Mouse (Mus musculus): ENCODE data around the gene Uck2. TPM values are rescaled to one million over a fixed set of nuclear protein-coding genes. Genes with fewer than 3 reads are reported as not detected.

Uck2 gene
- total and polyA plus RNA-seq, 2 experiments from 2014 or later, result 44.7 to 91.3 TPM

DNA sequence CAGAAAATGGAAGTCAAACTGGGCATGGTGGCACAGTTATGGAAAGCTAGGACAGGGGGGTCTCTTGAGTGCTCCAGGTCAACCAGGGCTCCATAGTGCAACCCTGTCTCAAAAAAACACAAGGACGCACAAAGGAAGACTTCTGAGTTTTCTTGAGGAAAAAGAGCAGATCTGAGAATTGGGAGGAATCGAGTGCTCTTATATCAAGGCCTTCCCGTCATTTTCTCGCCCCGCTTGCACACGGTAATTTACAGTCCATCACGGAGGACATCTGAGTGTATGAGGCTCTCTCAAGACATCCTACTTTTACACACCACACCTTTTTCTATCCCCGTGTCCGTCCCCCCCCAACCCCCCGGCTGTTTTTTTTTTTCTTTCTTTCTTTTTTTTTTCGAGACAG, 22.6 kb upstream of the Uck2 start:
- Histone ChIP-seq H3K36me3 (ENCODE audit: insufficient read depth, low read length) (no peaks in the 10 kb centered on the region), H3K27ac (no peak overlapping the region), H3K4me2 (ENCODE audit: low read depth, low read length) (peak overlapping the region; percentile 92), H3K4me1 (ENCODE audit: insufficient read depth, low read length) (peaks cover 4% of the 10 kb centered on the region; the same call in 1 of the 2 replicates), H3K9me3 (ENCODE audit: low read length) (no peaks in the 10 kb centered on the region), H3K4me3 (ENCODE audit: low read length) (peak overlapping the region; percentile 80), H3K27me3 (ENCODE audit: insufficient read depth, low read length) (no peaks in the 10 kb centered on the region), H3K9ac (replicated peaks; ENCODE audit: low read length) (peak overlapping the region; percentile 94; the same call in 1 of the 2 replicates)
- no peak for DNase-seq (ENCODE audit: low spot score)
- 71% methylated on average over 11 of the region's 11 CpGs for WGBS
- TF ChIP-seq CTCF (IDR thresholded peaks at IDR 0.05; ENCODE audit: low read depth), result no peak
- ATAC-seq, result no peak

DNA sequence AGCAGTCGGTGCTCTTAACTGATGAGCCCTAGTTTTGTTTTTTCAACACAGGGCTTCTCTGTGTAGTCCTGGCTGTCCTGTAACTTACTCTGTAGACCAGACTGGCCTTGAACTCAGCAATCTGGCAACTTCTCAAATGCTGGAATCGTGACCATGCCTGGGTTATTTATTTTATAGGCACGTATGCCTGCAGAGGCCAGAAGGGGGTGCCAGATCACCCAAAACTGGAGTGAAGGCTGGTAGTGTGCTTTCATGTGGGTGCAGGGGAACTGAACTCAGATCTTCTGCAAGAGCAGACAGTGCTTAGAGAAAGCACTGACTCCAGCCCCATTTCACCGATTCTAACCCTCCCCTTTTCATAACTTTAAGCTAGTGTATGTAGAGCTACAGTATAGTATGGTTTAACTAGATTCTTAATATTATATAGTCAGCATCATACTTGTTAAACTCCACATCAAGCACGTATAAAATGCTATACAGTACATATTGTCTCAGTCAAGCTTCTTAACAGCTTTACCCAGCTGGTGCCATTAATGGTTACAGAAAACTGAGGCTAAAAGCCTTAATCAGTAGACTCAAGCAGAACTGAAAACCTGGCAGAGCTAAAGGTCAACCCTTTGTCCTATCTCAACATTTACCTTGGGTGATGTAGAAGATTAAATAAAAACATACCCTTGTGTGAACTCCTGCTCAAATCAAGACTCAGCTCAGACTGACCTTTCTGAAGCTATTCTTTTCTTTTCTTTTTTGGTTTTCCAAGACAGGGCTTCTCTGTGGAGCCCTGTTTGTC, 21.5 kb upstream of the Uck2 start:
- no peak for ATAC-seq
- 68% methylated on average over 5 of the region's 5 CpGs for WGBS

DNA sequence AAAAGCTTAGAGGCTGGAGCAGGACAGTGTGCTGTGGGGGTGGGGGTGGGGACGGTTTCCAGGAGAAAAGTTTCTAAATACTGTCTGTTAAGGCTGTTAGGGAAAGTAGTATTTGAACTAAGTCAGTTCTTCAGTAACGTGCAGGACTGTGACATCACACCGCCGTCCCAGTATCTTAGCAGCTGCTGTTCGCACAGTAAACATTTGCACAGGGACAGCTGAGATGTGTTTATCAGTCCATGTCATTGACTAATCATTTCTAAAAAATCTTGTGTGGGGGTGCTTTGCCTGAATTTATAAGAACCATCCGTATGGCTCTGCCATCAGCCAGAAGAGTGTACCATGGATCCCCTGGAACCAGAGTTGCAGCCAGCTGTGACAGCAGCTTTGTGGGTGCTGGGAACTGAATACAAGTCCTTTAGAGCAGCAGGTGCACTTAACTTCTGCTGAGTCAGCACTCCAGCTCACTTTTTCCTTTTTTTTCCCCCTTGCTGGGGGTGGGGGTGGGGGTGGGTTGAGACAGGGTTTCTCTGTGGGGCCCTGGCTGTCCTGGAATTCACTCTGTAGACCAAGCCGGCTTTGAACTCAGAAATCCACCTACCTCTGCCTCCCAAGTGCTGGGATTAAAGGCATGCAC, 20.5 kb upstream of the Uck2 start:
- ATAC-seq, result no peak
- no peak for DNase-seq (ENCODE audit: low spot score)
- H3K4me2 ChIP-seq (ENCODE audit: low read depth, low read length), result no peak overlapping the region
- H3K9ac ChIP-seq (replicated peaks; ENCODE audit: low read length), result no peak overlapping the region
- H3K9me3 ChIP-seq (ENCODE audit: low read length), result no peaks in the 10 kb centered on the region
- TF ChIP-seq CTCF (IDR thresholded peaks at IDR 0.05; ENCODE audit: low read depth), result no peak
- H3K4me3 ChIP-seq (ENCODE audit: low read length), result no peak overlapping the region
- 63% methylated on average over 7 of the region's 7 CpGs for WGBS
- H3K27me3 ChIP-seq (ENCODE audit: insufficient read depth, low read length), result no peaks in the 10 kb centered on the region
- no peaks in the 10 kb centered on the region for H3K36me3 ChIP-seq (ENCODE audit: insufficient read depth, low read length)
- no peak overlapping the region for H3K27ac ChIP-seq
- H3K4me1 ChIP-seq (ENCODE audit: insufficient read depth, low read length), result peaks cover 4% of the 10 kb centered on the region; the same call in 1 of the 2 replicates

More for the DNA sequence above, 21.5 kb upstream of the Uck2 start:
- no peak overlapping the region for H3K27ac ChIP-seq
- no peaks in the 10 kb centered on the region for H3K27me3 ChIP-seq (ENCODE audit: insufficient read depth, low read length)
- H3K9ac ChIP-seq (replicated peaks; ENCODE audit: low read length), result no peak overlapping the region
- no peak overlapping the region for H3K4me2 ChIP-seq (ENCODE audit: low read depth, low read length)
- peaks cover 4% of the 10 kb centered on the region; the same call in 1 of the 2 replicates for H3K4me1 ChIP-seq (ENCODE audit: insufficient read depth, low read length)
- H3K36me3 ChIP-seq (ENCODE audit: insufficient read depth, low read length), result no peaks in the 10 kb centered on the region
- DNase-seq (ENCODE audit: low spot score), result peak; percentile 39
- TF ChIP-seq CTCF (IDR thresholded peaks at IDR 0.05; ENCODE audit: low read depth), result peak; percentile 54
- no peak overlapping the region for H3K4me3 ChIP-seq (ENCODE audit: low read length)
- H3K9me3 ChIP-seq (ENCODE audit: low read length), result no peaks in the 10 kb centered on the region

DNA sequence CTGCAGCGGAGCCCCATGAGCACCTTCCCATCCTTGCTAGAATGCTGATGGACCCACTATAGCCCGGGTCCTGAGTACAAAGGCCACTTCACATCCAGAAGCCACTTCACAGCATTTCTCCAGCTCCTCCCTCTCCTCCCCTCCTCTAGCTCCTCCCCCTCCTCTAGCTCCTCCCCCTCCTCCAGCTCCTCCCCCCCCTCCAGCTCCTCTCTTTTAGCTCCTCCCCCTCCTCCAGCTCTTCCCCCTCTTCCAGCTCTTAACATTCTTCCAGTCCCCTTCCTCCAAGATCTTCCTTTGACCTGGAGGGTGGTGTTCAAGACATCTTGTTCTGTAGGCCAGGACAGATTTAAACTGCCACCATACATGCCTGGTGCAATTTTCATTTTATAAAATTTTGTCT, 15.0 kb upstream of the Uck2 start:
- no peaks in the 10 kb centered on the region for H3K9me3 ChIP-seq (ENCODE audit: low read length)
- no peak overlapping the region for H3K27ac ChIP-seq
- H3K4me2 ChIP-seq (ENCODE audit: low read depth, low read length), result no peak overlapping the region
- ATAC-seq (no peak), DNase-seq (ENCODE audit: low spot score) (no peak)
- H3K27me3 ChIP-seq (ENCODE audit: insufficient read depth, low read length), result no peaks in the 10 kb centered on the region
- no peak overlapping the region for H3K4me3 ChIP-seq (ENCODE audit: low read length)
- H3K9ac ChIP-seq (replicated peaks; ENCODE audit: low read length), result no peak overlapping the region
- no peak for TF ChIP-seq CTCF (IDR thresholded peaks at IDR 0.05; ENCODE audit: low read depth)
- no peaks in the 10 kb centered on the region for H3K36me3 ChIP-seq (ENCODE audit: insufficient read depth, low read length)
- no peaks in the 10 kb centered on the region for H3K4me1 ChIP-seq (ENCODE audit: insufficient read depth, low read length)
- 74% methylated on average over 2 of the region's 2 CpGs for WGBS

DNA sequence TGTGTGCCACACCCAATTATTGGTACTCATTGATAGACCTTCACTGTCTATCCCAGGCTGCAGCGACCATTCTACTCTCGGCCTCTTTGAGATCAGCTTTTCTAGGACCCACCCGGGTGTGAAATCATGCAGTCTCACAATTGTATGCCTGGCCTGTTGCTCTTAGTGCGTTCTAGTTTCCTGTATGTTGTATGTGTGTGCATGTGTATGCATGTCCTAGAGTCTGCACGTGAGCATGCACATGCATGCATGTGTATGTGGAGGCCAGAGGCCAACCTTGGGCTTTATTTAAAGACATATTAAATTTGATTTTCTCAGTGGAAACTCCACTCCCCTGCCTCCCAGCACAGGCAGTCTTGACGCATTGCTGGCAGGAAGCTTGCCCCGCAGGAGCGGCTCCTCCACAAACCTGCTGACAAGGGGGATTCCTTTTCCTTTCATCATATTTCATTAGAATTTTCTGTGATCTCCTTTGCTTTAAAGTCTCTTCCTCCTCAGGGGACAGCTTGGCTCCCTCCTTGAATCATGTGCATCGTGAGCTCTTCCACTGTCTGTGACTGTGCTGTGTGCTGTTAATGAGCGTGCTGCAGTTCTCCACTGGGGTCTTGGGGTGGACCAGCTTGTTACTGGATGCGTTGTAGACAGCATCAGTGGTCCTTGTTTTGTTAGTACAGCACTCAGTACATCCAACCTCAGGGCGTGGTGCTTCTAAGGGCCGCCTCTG, 10.7 kb upstream of the Uck2 start:
- H3K27ac ChIP-seq, result no peak overlapping the region
- H3K9me3 ChIP-seq (ENCODE audit: low read length), result no peaks in the 10 kb centered on the region
- ATAC-seq (peak; percentile 71; the same call in 1 of the 2 replicates), DNase-seq (ENCODE audit: low spot score) (no peak)
- H3K36me3 ChIP-seq (ENCODE audit: insufficient read depth, low read length), result no peaks in the 10 kb centered on the region
- H3K4me1 ChIP-seq (ENCODE audit: insufficient read depth, low read length), result no peaks in the 10 kb centered on the region
- H3K4me3 ChIP-seq (ENCODE audit: low read length), result no peak overlapping the region
- TF ChIP-seq CTCF (IDR thresholded peaks at IDR 0.05; ENCODE audit: low read depth), result no peak
- H3K9ac ChIP-seq (replicated peaks; ENCODE audit: low read length), result no peak overlapping the region
- no peak overlapping the region for H3K4me2 ChIP-seq (ENCODE audit: low read depth, low read length)
- no peaks in the 10 kb centered on the region for H3K27me3 ChIP-seq (ENCODE audit: insufficient read depth, low read length)
- 55% methylated on average over 13 of the region's 13 CpGs for WGBS

DNA sequence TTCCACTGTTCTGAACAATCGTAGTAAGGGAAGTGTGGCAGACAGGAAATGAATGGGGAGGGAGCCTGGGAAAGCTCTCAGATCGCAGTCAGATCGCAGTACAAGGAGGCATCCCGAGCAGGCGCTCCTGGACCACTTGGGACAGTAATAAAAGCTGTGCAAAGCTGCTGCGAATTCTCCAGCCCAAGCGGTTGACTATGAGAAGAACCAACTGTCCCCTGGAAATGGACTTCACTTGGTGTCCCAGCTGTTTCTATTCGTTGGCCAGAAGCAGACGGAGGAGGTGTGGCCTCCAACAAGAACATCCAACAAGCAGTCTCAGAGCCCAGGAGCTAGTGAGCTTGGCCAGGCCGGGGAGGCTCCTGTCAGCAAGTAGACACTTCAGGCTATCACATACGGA, 7.3 kb upstream of the Uck2 start:
- 55% methylated on average over 11 of the region's 11 CpGs for WGBS
- Histone ChIP-seq H3K4me2 (ENCODE audit: low read depth, low read length) (no peak overlapping the region), H3K4me1 (ENCODE audit: insufficient read depth, low read length) (no peaks in the 10 kb centered on the region), H3K4me3 (ENCODE audit: low read length) (no peak overlapping the region), H3K36me3 (ENCODE audit: insufficient read depth, low read length) (no peaks in the 10 kb centered on the region), H3K27ac (no peak overlapping the region), H3K9me3 (ENCODE audit: low read length) (no peaks in the 10 kb centered on the region), H3K9ac (replicated peaks; ENCODE audit: low read length) (no peak overlapping the region), H3K27me3 (ENCODE audit: insufficient read depth, low read length) (no peaks in the 10 kb centered on the region)
- DNase-seq (ENCODE audit: low spot score) (no peak), ATAC-seq (no peak)
- TF ChIP-seq CTCF (IDR thresholded peaks at IDR 0.05; ENCODE audit: low read depth), result no peak

Measured in hindbrain, postnatal 0 days (tissue).